Mouse (Mus musculus): ENCODE data around the gene Gmip.

Gmip gene

GRCm38 (mm10) chr8:69861251-69861650 is 52.8 kb downstream of the Gmip start:
- DNase-seq (ENCODE audit: low spot score in 2 of 2) = no peak

GRCm38 (mm10) chr8:69863387-69864020 is 55.0 kb downstream of the Gmip start:
- DNase-seq (ENCODE audit: low spot score in 2 of 2) = no peak

- DNase-seq (ENCODE audit: low spot score in 2 of 2) = no peak
Observed at GRCm38 (mm10) chr8:69864180-69864579, 55.7 kb downstream of the Gmip start.

DNA sequence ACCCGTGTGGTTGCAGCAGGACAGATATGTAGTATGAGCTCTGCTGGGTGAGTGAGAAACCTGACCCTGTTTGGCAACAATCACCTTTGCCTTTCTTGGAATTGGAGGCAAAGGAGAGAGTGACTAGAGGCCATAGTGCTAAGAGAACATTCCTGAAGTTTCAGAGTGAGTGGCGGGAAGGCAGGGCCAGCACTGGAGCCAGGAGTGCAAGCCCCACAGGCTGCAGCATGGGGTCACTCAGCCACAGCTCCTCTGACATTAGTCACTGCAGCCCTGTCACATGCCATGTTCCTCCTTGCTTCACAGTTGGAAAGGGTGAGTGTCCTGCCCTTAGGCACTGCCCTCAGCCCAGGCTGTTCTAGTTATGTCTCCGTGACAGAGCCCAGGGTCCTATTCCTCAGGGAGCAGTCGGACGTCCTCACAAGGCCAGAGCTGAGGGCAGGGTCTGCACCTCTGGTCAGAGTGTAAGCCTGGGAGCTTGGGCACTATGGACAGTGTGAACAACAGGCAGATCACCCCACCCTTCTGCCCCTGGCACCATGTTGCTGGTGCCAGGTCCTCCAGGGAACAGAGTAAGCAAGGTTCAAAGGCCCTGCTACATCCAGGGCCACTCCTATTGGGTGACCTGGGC is 59.3 kb downstream of the Gmip start:
- DNase-seq (ENCODE audit: low spot score in 2 of 2) = no peak

- DNase-seq (ENCODE audit: low spot score in 2 of 2) = no peak
Observed at GRCm38 (mm10) chr8:69870003-69870765, 61.7 kb downstream of the Gmip start.

GRCm38 (mm10) chr8:69870907-69871306 is 62.4 kb downstream of the Gmip start:
- no peak for DNase-seq (ENCODE audit: low spot score in 2 of 2)
